Mouse (Mus musculus): ENCODE measurements around the gene Nectin1. TPM values are rescaled to one million over a fixed set of nuclear protein-coding genes. Genes with fewer than 3 reads are reported as not detected.
A peak's percentile ranks its signal among the peaks of the same experiment; 100 is the strongest.

Nectin1 gene
- polyA plus RNA-seq, 1 experiment, result 0.87 TPM

DNA sequence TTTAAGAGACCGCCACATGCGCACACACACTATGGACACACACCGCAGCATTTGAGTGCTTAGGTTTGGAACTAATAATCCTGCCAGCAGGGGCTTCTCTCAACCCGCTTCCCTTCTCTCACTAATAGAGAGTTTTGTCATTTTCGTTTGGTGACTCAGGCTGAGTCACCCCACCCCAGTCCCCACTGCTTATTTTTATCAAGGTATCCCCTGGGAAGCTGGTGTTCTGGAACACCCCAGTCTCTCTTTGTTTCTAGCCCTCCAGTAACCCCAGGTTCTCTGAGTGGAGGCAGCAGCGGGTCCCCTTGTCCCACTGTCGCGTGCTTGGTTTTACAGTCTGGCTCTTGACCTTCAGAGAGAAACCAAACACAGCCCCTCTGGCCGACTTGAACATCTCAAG is 48.9 kb downstream of the Nectin1 start:
- WGBS, result 85% methylated on average over 9 of the region's 9 CpGs
- H3K27ac ChIP-seq (ENCODE audit: control insufficient read depth, insufficient read depth, low read depth, low read length, poor library complexity), result no peak overlapping the region
- H3K4me3 ChIP-seq (replicated peaks; ENCODE audit: control insufficient read depth, low read depth, low read length), result no peak overlapping the region
- H3K4me1 ChIP-seq (ENCODE audit: control insufficient read depth, insufficient read depth, low read length), result no peaks in the 10 kb centered on the region
- TF ChIP-seq POLR2A (IDR thresholded peaks at IDR 0.05; ENCODE audit: borderline replicate concordance, control insufficient read depth, low read depth, low read length) (no peak), CTCF (IDR thresholded peaks at IDR 0.05; ENCODE audit: control insufficient read depth, insufficient read depth, low read length) (no peak)

DNA sequence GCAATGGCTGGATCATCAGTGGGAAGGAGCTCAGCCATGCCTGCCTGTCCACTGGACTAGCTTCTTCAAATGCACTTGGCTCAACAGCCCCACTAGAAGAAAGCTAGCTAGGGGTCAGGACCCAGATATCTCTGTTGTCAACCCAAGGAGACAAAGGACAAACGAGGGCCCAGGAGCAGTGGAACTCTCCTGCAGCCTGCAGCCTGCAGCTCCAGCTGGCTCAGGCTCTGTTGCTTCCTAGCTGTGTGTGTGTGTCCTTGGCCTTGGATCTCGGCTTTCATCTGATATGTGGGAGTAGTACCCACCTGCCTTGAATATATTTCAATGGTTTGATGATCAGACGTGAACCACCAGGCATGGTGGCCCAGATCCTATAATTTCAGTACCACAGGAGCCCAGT is 49.6 kb downstream of the Nectin1 start:
- H3K4me3 ChIP-seq (replicated peaks; ENCODE audit: control insufficient read depth, low read depth, low read length), result no peak overlapping the region
- 70% methylated on average over 3 of the region's 3 CpGs for WGBS
- TF ChIP-seq POLR2A (IDR thresholded peaks at IDR 0.05; ENCODE audit: borderline replicate concordance, control insufficient read depth, low read depth, low read length), result no peak
- TF ChIP-seq CTCF (IDR thresholded peaks at IDR 0.05; ENCODE audit: control insufficient read depth, insufficient read depth, low read length), result no peak
- no peaks in the 10 kb centered on the region for H3K4me1 ChIP-seq (ENCODE audit: control insufficient read depth, insufficient read depth, low read length)
- H3K27ac ChIP-seq (ENCODE audit: control insufficient read depth, insufficient read depth, low read depth, low read length, poor library complexity), result no peak overlapping the region

DNA sequence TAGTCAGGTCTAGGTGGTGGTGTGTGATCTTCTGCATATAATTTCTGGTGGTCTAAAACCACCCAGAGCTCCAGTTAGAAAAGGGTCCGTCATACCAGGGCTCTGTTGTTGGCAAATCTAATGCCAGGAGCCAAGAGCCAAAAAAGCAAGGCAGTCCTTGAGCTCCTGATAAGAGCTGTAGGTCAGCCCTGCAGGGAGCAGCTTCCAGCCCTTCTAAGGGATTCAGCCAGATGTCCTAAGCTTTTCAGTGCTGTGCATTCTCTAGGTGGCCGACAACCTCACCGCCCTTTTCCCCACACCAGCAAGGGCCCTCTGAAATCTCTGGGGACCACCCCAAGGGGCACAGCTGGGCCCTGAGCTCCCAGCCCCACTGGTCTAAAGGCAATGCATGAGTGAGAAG is 52.2 kb downstream of the Nectin1 start:
- WGBS, result 88% methylated on average over 3 of the region's 3 CpGs
- no peak for TF ChIP-seq CTCF (IDR thresholded peaks at IDR 0.05; ENCODE audit: control insufficient read depth, insufficient read depth, low read length)
- TF ChIP-seq POLR2A (IDR thresholded peaks at IDR 0.05; ENCODE audit: borderline replicate concordance, control insufficient read depth, low read depth, low read length), result no peak
- Histone ChIP-seq H3K27ac (ENCODE audit: control insufficient read depth, insufficient read depth, low read depth, low read length, poor library complexity) (no peak overlapping the region), H3K4me3 (replicated peaks; ENCODE audit: control insufficient read depth, low read depth, low read length) (no peak overlapping the region), H3K4me1 (ENCODE audit: control insufficient read depth, insufficient read depth, low read length) (no peaks in the 10 kb centered on the region)

DNA sequence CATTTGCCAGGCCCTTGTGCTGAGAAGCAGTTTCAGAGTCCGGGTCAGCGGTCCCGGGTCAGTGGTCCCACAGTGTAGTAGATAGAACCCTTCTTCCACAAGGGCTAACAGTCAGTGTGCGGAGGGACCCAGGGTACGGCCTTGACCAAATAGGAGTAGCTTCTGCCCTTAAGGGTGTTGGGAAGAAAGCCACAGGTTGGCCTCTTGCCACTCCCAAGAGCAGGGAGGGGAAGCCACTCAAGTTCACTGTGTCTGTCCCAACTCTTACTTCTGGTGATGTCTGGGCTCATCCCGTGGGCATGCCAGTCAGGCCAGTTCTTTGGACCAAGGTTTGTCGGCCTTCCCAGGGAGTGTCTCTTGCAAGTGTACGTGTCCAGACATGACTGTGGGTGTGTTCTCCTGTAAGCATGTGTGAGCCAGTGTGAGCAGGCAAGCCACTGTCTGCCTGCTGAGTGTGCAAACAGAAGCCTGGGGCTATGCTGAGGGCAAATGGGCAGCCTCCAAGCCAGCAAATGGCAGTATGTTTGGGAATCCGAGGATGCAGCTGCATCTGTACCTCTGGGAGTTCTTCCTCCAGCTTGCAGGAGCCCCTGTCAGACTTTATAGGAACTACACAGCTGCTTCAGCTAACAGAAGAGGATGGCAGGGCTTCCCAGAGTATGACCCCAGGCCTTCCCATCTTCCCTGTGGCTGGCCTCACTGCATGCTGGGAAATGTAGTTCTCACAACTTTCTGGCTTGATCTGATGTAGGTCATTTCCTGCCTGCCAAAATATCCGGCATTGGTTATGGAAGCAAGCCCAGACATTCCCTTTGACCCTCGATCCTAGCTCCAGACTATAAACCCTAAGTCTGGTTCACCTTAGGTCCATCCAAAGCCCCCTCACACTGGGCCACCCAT is 53.3 kb downstream of the Nectin1 start:
- no peaks in the 10 kb centered on the region for H3K4me1 ChIP-seq (ENCODE audit: control insufficient read depth, insufficient read depth, low read length)
- no peak overlapping the region for H3K27ac ChIP-seq (ENCODE audit: control insufficient read depth, insufficient read depth, low read depth, low read length, poor library complexity)
- WGBS, result 75% methylated on average over 11 of the region's 11 CpGs
- no peak for TF ChIP-seq CTCF (IDR thresholded peaks at IDR 0.05; ENCODE audit: control insufficient read depth, insufficient read depth, low read length)
- TF ChIP-seq POLR2A (IDR thresholded peaks at IDR 0.05; ENCODE audit: borderline replicate concordance, control insufficient read depth, low read depth, low read length), result no peak
- H3K4me3 ChIP-seq (replicated peaks; ENCODE audit: control insufficient read depth, low read depth, low read length), result no peak overlapping the region

DNA sequence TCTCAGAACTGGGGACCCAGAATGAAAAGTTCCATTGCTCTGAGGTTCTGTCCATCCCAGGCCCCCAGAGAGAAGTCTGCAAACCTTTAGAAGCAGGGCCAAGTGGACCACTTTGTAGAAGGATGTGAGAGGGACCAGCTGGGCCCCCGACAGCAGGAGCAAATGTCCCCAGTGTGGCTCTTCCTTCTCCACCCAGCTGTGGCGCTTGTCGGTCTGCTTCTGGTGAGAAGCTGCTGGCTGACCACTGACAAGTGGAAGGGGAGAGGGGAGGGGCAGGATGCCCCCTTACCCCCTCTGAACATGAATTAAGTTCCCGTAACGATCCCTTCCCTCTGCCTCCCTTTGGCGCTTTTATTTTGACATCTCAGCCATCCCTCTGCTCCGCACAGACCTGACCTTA is 54.0 kb downstream of the Nectin1 start:
- H3K27ac ChIP-seq (ENCODE audit: control insufficient read depth, insufficient read depth, low read depth, low read length, poor library complexity), result no peak overlapping the region
- H3K4me1 ChIP-seq (ENCODE audit: control insufficient read depth, insufficient read depth, low read length), result no peaks in the 10 kb centered on the region
- TF ChIP-seq CTCF (IDR thresholded peaks at IDR 0.05; ENCODE audit: control insufficient read depth, insufficient read depth, low read length) (no peak), POLR2A (IDR thresholded peaks at IDR 0.05; ENCODE audit: borderline replicate concordance, control insufficient read depth, low read depth, low read length) (no peak)
- no peak overlapping the region for H3K4me3 ChIP-seq (replicated peaks; ENCODE audit: control insufficient read depth, low read depth, low read length)
- 80% methylated on average over 7 of the region's 7 CpGs for WGBS

DNA sequence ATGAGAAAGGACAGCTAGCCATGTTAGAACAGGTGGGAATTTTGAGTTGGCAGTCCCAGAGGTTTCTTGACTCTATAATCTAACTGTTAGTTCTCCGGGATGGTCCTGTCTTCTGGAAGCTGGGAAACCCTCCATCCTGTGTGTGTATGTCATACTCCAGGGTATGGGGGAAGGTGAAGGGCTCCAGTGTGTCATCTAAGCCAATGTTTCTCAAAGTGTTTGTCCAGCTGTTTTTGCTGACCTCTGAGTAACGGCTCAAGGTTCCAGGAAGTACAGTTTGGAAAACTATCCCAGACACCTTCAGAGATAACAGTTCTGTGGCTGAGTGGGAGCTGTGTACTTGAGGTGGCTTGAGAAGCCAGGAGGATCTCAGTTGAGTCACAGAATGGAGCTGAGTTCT is 56.7 kb downstream of the Nectin1 start:
- TF ChIP-seq POLR2A (IDR thresholded peaks at IDR 0.05; ENCODE audit: borderline replicate concordance, control insufficient read depth, low read depth, low read length), result no peak
- no peak overlapping the region for H3K27ac ChIP-seq (ENCODE audit: control insufficient read depth, insufficient read depth, low read depth, low read length, poor library complexity)
- H3K4me3 ChIP-seq (replicated peaks; ENCODE audit: control insufficient read depth, low read depth, low read length), result no peak overlapping the region
- no peaks in the 10 kb centered on the region for H3K4me1 ChIP-seq (ENCODE audit: control insufficient read depth, insufficient read depth, low read length)
- 73% methylated on average over 2 of the region's 2 CpGs for WGBS

DNA sequence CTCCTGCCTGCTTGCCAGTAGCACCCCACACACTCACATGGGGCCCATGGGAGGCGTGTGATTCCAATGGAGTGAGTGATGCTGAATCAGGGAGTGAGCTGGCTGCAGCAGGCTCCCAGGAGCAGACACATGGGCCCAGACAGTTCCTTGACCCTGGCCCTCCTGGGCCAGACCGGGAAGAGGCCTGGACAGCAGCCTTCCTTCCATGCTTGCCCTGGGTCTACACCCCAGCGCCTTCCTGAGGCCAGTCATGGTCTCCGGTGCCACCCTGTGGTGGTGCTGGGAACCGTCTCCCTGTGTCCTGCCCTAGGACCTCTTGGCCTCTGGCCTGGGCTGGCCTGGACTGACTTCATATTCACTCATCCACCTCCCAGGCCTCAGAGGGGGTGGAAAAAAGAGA is 58.1 kb downstream of the Nectin1 start:
- Histone ChIP-seq H3K27ac (ENCODE audit: control insufficient read depth, insufficient read depth, low read depth, low read length, poor library complexity) (no peak overlapping the region), H3K4me1 (ENCODE audit: control insufficient read depth, insufficient read depth, low read length) (no peaks in the 10 kb centered on the region), H3K4me3 (replicated peaks; ENCODE audit: control insufficient read depth, low read depth, low read length) (no peak overlapping the region)
- 55% methylated on average over 5 of the region's 5 CpGs for WGBS
- no peak for TF ChIP-seq POLR2A (IDR thresholded peaks at IDR 0.05; ENCODE audit: borderline replicate concordance, control insufficient read depth, low read depth, low read length)
- TF ChIP-seq CTCF (IDR thresholded peaks at IDR 0.05; ENCODE audit: control insufficient read depth, insufficient read depth, low read length), result peak; percentile 70

DNA sequence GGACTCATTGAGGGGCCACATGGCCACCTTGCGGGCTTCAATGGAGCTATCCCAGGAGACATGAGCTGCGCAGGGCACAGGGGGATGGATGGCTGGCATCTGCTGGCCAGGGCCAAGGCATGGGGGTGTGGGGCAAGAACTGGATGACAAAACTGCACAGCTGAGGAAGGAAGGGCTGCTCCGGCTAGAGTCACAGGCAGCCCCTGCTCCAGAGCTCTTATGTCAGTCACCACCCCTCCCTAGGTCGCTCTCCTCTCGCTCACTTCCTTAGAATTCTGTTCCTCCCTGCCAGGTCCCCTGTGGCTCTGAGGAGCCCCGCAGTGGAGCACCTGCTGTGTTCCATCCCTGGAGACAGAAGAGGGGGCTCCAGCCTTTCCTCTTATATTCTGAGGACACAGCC is 63.8 kb downstream of the Nectin1 start:
- WGBS, result 37% methylated on average over 6 of the region's 6 CpGs
- Histone ChIP-seq H3K4me1 (ENCODE audit: control insufficient read depth, insufficient read depth, low read length) (no peaks in the 10 kb centered on the region), H3K4me3 (replicated peaks; ENCODE audit: control insufficient read depth, low read depth, low read length) (no peak overlapping the region), H3K27ac (ENCODE audit: control insufficient read depth, insufficient read depth, low read depth, low read length, poor library complexity) (no peak overlapping the region)
- TF ChIP-seq POLR2A (IDR thresholded peaks at IDR 0.05; ENCODE audit: borderline replicate concordance, control insufficient read depth, low read depth, low read length) (no peak), CTCF (IDR thresholded peaks at IDR 0.05; ENCODE audit: control insufficient read depth, insufficient read depth, low read length) (no peak)

Data from bone marrow, adult 2 months (tissue).